Mouse (Mus musculus) liver, embryonic 13.5 days (tissue): ENCODE results near the gene Padi2. TPM values are rescaled to one million over a fixed set of nuclear protein-coding genes. Genes with fewer than 3 reads are reported as not detected.

Source experiments
- ATAC-seq: fragments of 200-750 bp; cut with Nextera tagmentation; 2 replicates; pipeline ENCODE4 v1.8.0; 2017; ENCODE audit warnings: low read depth, mild to moderate bottlenecking, moderate number of reproducible peaks, moderate library complexity
- DNase-seq: peaks from one replicate; pipeline ENCODE4 v3.0.0; 2022
- H3K27ac ChIP-seq: fragments of 300-500 bp; sonication (generic); 2 replicates; pipeline ENCODE4 v1.5.1; 2015; ENCODE audit warnings: moderate library complexity, mild to moderate bottlenecking, inconsistent platforms
- H3K27me3 ChIP-seq: fragments of 300-500 bp; sonication (generic); 2 replicates; pipeline ENCODE4 v1.6.1; 2015; ENCODE audit warnings: mild to moderate bottlenecking, inconsistent platforms
- H3K36me3 ChIP-seq: fragments of 300-500 bp; sonication (generic); 2 replicates; pipeline ENCODE4 v1.6.1; 2015; ENCODE audit warnings: mild to moderate bottlenecking, inconsistent platforms
- H3K4me1 ChIP-seq: fragments of 300-500 bp; sonication (generic); replicated peaks from 2 replicates; pipeline ENCODE4 v1.6.1; 2015; ENCODE audit warnings: inconsistent platforms
- H3K4me2 ChIP-seq: fragments of 300-500 bp; sonication (generic); 2 replicates; pipeline ENCODE4 v1.6.1; 2015; ENCODE audit warnings: inconsistent platforms, mild to moderate bottlenecking, moderate library complexity
- H3K4me3 ChIP-seq: fragments of 300-500 bp; sonication (generic); replicated peaks from 2 replicates; pipeline ENCODE4 v1.5.1; 2015; ENCODE audit warnings: mild to moderate bottlenecking, inconsistent platforms
- H3K9ac ChIP-seq: fragments of 300-500 bp; sonication (generic); 2 replicates; pipeline ENCODE4 v1.6.1; 2015; ENCODE audit warnings: mild to moderate bottlenecking, inconsistent platforms
- H3K9me3 ChIP-seq: fragments of 300-500 bp; sonication (generic); replicated peaks from 2 replicates; pipeline ENCODE4 v1.6.1; 2016; ENCODE audit warnings: inconsistent platforms
- WGBS: fragments of 180-500 bp; shearing (Covaris S2); methylation state at CpG from one replicate; pipeline ENCODE4 v1.1.7; 2015; ENCODE audit not compliant: insufficient replicate concordance; 5-methylcytosine and 5-hydroxymethylcytosine counted together
- polyA plus RNA-seq: library from polyadenylated mRNA; unstranded; fragments of >200 nt; fragmentation: Nextera tagmentation; extraction: Ambion mirVana; gene quantifications from 2 replicates; pipeline ENCODE4 v1.2.1, GENCODE M21; 2015

The Padi2 gene
- polyA plus RNA-seq, 1 experiment from 2014 or later, result 1.9 TPM

- Histone ChIP-seq H3K27ac (no peak overlapping the region), H3K4me1 (peaks cover 30% of the 10 kb centered on the region), H3K4me3 (no peak overlapping the region), H3K9me3 (peaks cover 3% of the 10 kb centered on the region; the same call in 1 of the 2 replicates), H3K4me2 (no peak overlapping the region), H3K36me3 (peaks cover 70% of the 10 kb centered on the region), H3K27me3 (no peaks in the 10 kb centered on the region), H3K9ac (no peak overlapping the region)
- WGBS, result 60% methylated on average over 10 of the region's 10 CpGs
- DNase-seq (no peak), ATAC-seq (no peak)
Observed at GRCm38 (mm10) chr4:140977278-140977677, 71.1 kb downstream of the Padi2 start.

DNA sequence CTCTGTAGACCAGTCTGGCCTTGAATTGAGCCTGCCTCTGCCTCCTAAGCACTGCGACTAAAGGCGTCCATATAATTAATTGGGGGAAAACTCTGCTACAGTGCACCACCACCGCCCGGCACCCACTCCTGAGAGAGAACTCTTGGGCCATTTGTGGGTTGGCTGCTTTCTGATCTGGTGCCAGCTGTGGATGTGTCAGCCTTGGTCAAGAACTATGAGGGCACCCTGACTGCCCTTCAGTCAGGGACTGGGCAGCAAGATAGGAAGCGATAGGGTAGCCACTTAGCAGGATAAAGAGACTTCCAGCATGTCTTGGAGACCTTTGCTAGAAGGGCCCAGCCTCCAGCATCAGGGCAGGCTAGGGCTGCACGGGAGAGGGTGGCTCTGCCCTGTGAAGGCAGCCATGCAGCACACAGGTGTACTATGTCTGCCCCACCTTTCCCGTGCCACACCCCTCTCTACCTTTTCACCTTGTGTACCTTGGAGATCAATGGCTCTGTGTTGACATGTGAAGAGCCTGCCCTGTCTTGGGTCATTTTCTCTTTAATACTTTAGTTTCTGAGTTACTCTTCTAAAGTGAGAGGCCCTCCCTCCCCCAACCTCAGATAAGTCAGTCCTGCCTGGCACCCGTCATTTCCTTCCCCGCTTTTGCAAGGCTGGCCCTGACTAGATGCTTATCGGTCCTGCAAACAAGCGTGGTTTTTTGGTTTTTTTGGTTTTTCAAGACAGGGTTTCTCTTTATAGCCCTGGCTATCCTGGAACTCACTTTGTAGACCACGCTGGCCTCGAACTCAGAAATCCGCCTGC lies 71.9 kb downstream of the Padi2 start:
- Histone ChIP-seq H3K27me3 (no peaks in the 10 kb centered on the region), H3K4me1 (peaks cover 33% of the 10 kb centered on the region), H3K9ac (no peak overlapping the region), H3K36me3 (peaks cover 61% of the 10 kb centered on the region), H3K27ac (no peak overlapping the region), H3K9me3 (peaks cover 3% of the 10 kb centered on the region; the same call in 1 of the 2 replicates), H3K4me2 (no peak overlapping the region), H3K4me3 (no peak overlapping the region)
- DNase-seq (no peak), ATAC-seq (no peak)
- 49% methylated on average over 14 of the region's 14 CpGs for WGBS

DNA sequence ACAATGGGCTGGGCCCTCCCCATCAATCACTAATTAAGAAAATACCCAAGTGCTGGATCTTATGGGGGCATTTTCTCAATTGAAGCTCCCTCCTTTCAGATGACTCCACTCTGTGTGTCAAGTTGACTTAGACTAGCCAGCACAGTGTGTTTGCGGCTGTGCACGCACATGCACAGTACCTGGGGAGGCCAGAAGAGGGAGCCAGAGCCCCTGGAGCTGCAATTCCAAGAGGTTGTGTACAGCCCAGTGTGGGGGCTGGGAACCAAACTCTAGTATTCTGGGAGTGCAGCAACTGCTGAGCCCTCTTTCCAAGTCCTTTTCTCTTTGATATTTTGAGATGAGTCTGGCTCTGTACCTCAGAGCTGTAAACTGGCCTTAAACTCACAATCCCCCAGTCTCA lies 75.5 kb downstream of the Padi2 start:
- Histone ChIP-seq H3K9ac (no peak overlapping the region), H3K36me3 (peaks cover 30% of the 10 kb centered on the region), H3K27me3 (no peaks in the 10 kb centered on the region), H3K9me3 (peaks cover 3% of the 10 kb centered on the region; the same call in 1 of the 2 replicates), H3K4me2 (no peak overlapping the region), H3K4me1 (peaks cover 42% of the 10 kb centered on the region), H3K4me3 (no peak overlapping the region), H3K27ac (no peak overlapping the region)
- WGBS, result 85% methylated on average over 2 of the region's 2 CpGs
- no peak for DNase-seq
- no peak for ATAC-seq

GRCm38 (mm10) chr4:140982808-140983207 lies 76.7 kb downstream of the Padi2 start:
- Histone ChIP-seq H3K4me2 (peak overlapping the region; percentile 10; the same call in 1 of the 2 replicates), H3K4me3 (no peak overlapping the region), H3K9me3 (peaks cover 3% of the 10 kb centered on the region; the same call in 1 of the 2 replicates), H3K27me3 (no peaks in the 10 kb centered on the region), H3K9ac (0 out of 2 replicates have a peak overlapping the region, but pooled peaks have one; percentile 22), H3K27ac (peak overlapping the region; percentile 70), H3K4me1 (peaks cover 40% of the 10 kb centered on the region), H3K36me3 (peaks cover 26% of the 10 kb centered on the region)
- ATAC-seq, result no peak
- DNase-seq, result no peak
- 47% methylated on average over 4 of the region's 4 CpGs for WGBS

GRCm38 (mm10) chr4:140983442-140983841 lies 77.3 kb downstream of the Padi2 start:
- H3K4me1 ChIP-seq, result peaks cover 40% of the 10 kb centered on the region
- no peaks in the 10 kb centered on the region for H3K27me3 ChIP-seq
- H3K9me3 ChIP-seq, result peaks cover 3% of the 10 kb centered on the region; the same call in 1 of the 2 replicates
- no peak overlapping the region for H3K4me3 ChIP-seq
- 7% methylated on average over 9 of the region's 9 CpGs for WGBS
- peak overlapping the region; percentile 22; the same call in 1 of the 2 replicates for H3K9ac ChIP-seq
- DNase-seq, result peak; percentile 50
- H3K27ac ChIP-seq, result peak overlapping the region; percentile 70
- H3K36me3 ChIP-seq, result peaks cover 20% of the 10 kb centered on the region
- H3K4me2 ChIP-seq, result peak overlapping the region; percentile 10; the same call in 1 of the 2 replicates
- peak; percentile 37; the same call in 1 of the 2 replicates for ATAC-seq

- peaks cover 46% of the 10 kb centered on the region for H3K4me1 ChIP-seq
- H3K4me3 ChIP-seq, result no peak overlapping the region
- H3K9me3 ChIP-seq, result peaks cover 3% of the 10 kb centered on the region; the same call in 1 of the 2 replicates
- WGBS, result 80% methylated on average over 6 of the region's 6 CpGs
- no peak for ATAC-seq
- H3K27ac ChIP-seq, result no peak overlapping the region
- H3K27me3 ChIP-seq, result no peaks in the 10 kb centered on the region
- no peak overlapping the region for H3K9ac ChIP-seq
- no peak overlapping the region for H3K4me2 ChIP-seq
- no peak for DNase-seq
- peaks cover 9% of the 10 kb centered on the region for H3K36me3 ChIP-seq
Observed at GRCm38 (mm10) chr4:140984544-140984943, 78.4 kb downstream of the Padi2 start.

DNA sequence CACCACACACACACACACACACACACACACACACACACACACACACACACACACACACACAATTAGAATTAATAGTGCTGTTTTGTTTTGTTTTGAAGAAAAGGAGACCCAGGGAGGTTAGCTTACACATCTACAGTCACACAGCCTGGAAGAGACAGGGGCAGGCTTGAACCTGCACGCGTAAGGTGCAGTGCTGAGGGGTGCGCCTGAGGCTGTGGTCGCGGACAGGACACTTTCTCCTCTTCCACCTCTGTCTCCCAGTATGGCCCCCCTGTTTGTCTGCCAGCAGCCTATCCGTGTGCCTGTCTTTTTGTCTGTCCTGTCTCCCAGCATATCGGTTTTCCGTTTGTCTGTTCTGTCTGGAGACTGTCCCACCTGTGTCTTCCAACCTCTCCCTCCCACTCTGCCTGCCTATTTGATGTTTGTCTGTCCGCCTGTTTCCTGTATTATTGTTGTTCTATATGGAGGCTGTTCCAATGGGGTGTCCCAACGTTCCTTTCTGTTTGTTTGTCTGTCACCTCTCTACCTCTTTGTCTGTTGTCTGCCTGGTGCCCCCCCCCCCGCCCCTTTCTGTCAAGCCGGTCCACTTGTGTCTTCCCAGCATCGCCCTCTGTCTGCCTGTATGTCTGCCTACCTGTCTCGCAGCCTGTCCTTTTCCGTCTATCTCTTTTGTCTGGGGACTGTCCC lies 80.0 kb downstream of the Padi2 start:
- WGBS, result 25% methylated on average over 15 of the region's 15 CpGs
- DNase-seq (no peak), ATAC-seq (no peak; the same call in 1 of the 2 replicates)
- H3K4me1 ChIP-seq, result peaks cover 48% of the 10 kb centered on the region
- no peak overlapping the region for H3K27ac ChIP-seq
- H3K36me3 ChIP-seq, result no peaks in the 10 kb centered on the region
- H3K9me3 ChIP-seq, result peaks cover 3% of the 10 kb centered on the region; the same call in 1 of the 2 replicates
- H3K4me2 ChIP-seq, result peak overlapping the region; percentile 98
- H3K9ac ChIP-seq, result peak overlapping the region; percentile 83
- no peaks in the 10 kb centered on the region for H3K27me3 ChIP-seq
- H3K4me3 ChIP-seq, result peak overlapping the region; percentile 75

DNA sequence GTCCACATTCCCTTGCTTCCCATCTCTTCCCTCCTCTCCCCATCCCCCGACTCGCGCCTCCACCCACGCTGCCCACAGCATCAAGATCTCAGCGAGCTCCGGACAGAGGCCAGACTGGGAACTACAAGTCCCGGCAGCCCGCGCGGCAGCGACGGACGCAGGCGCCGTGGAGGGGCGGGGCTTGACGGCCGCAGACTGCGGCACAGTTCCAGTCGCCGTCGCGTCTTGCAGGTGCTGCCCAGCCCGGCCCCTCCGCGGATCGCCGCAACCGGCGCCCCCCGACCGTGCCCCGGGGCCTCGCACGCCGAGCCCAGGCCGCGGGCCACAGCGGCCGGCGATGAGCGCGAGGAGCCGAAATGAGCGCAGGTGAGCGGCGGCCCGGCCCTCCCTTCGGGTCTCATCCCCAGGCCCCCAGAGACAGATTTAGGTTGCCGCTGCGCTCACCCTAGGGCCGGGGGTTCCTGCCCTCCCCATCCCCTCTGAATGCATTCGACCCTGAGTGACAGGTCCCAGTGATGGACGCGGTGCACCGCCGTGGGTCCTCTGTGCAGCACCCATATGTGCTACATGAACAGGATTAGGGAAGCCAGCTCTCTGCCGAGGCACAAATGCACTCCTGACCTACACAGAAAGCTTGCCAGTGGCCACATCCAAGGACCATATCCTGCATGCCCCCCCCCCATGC lies 80.7 kb downstream of the Padi2 start, which contains the start of gene Atp13a2:
Gene Atp13a2, plus strand, starts transcription at position 163 of the 685 bp plus-strand sequence.
- H3K4me3 ChIP-seq, result peak within 1 kb of the TSS; percentile 75
- DNase-seq (peak; percentile 82), ATAC-seq (peak; percentile 84)
- peak within 1 kb of the TSS; percentile 83 for H3K9ac ChIP-seq
- no peaks in the 10 kb centered on the region for H3K36me3 ChIP-seq
- H3K27ac ChIP-seq, result peak within 1 kb of the TSS; percentile 57
- peaks cover 53% of the 10 kb centered on the region for H3K4me1 ChIP-seq
- no peaks in the 10 kb centered on the region for H3K27me3 ChIP-seq
- peak within 1 kb of the TSS; percentile 98 for H3K4me2 ChIP-seq
- no peaks in the 10 kb centered on the region for H3K9me3 ChIP-seq
- under 1% methylated on average over 58 of the region's 58 CpGs for WGBS

DNA sequence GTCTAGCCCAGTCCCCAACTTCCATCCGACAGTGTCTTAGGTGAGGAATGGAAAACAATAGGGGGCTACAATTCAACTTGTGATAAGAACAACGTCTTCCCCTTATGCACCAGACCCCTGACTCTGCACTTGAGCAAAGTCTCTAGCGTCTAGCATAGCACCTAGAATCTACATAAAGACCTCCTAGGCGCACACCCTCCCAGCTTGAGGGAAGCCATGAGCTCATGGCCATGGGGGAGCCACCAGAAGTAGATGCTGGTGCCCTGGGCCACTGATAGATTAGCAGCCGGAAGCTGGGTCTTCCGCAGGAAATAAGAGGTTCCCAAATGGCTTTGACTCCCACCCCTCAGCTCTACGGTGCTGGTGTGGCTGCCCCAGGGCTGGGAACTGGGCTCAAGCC lies 81.3 kb downstream of the Padi2 start:
- H3K4me2 ChIP-seq, result peak overlapping the region; percentile 98
- peak overlapping the region; percentile 57 for H3K27ac ChIP-seq
- H3K36me3 ChIP-seq, result 0 out of 2 replicates have a peak, but pooled peaks cover under 1% of the 10 kb centered on the region
- H3K4me1 ChIP-seq, result peaks cover 53% of the 10 kb centered on the region
- peak; percentile 19; the same call in 1 of the 2 replicates for ATAC-seq
- DNase-seq, result no peak
- peak overlapping the region; percentile 83 for H3K9ac ChIP-seq
- H3K4me3 ChIP-seq, result peak overlapping the region; percentile 75
- 8% methylated on average over 7 of the region's 7 CpGs for WGBS
- H3K9me3 ChIP-seq, result no peaks in the 10 kb centered on the region
- H3K27me3 ChIP-seq, result no peaks in the 10 kb centered on the region

GRCm38 (mm10) chr4:140988706-140989290 lies 82.7 kb downstream of the Padi2 start:
- Histone ChIP-seq H3K27ac (peak overlapping the region; percentile 34; the same call in 1 of the 2 replicates), H3K9me3 (no peaks in the 10 kb centered on the region), H3K4me1 (peaks cover 42% of the 10 kb centered on the region), H3K4me2 (peak overlapping the region; percentile 98), H3K27me3 (no peaks in the 10 kb centered on the region), H3K9ac (peak overlapping the region; percentile 39; the same call in 1 of the 2 replicates), H3K36me3 (peaks cover 10% of the 10 kb centered on the region), H3K4me3 (0 out of 2 replicates have a peak overlapping the region, but pooled peaks have one; percentile 11)
- DNase-seq (no peak), ATAC-seq (no peak)
- 27% methylated on average over 7 of the region's 7 CpGs for WGBS
